Mouse (Mus musculus): ENCODE data around the gene Nr2f6.

Gene Nr2f6

GRCm38 (mm10) chr8:71391696-71392095 is 9.9 kb upstream of the Nr2f6 start:
- no peak for DNase-seq (ENCODE audit: low read depth, low spot score)

DNA sequence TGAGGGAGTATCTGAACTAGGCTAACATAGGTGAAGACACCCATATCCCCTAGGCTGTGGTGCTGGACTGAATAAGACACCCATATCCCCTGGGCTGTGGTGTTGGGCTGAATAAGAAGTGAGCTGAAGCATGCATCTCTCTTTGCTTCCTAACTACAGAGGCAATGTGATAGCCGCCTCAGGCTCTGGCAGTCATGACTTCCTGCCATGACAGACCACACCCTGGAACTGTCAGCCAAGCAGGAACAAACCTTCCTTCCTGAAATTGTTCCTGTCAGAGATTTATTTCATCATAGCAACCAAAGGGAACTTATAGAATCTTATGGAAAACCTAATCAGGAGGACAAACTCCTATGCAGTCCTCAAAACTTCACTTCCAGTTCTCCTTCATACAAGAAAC is 6.5 kb upstream of the Nr2f6 start:
- DNase-seq (ENCODE audit: low read depth, low spot score) = no peak

GRCm38 (mm10) chr8:71385212-71385835 is 3.6 kb upstream of the Nr2f6 start:
- peak; percentile 95 for DNase-seq (ENCODE audit: low read depth, low spot score)

DNA sequence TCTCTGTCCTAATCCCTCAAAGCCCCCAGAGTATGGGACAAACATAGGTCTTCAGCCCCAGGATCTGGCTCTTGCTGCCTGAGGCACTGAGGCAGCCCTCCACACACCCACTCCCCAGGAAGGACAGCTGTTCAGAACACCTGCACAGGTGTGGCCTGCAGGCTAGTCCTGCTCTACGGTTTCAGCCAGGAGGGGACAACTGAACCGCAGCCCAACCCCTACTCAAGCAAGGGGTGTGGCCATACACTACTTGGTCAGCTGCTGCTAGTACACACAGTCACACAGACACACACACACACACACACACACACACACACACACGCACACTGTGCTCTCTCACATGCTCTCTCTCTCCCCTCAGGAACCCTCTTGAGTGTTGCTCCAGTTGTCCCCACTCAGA is 2.1 kb upstream of the Nr2f6 start:
- DNase-seq (ENCODE audit: low read depth, low spot score) = no peak

DNA sequence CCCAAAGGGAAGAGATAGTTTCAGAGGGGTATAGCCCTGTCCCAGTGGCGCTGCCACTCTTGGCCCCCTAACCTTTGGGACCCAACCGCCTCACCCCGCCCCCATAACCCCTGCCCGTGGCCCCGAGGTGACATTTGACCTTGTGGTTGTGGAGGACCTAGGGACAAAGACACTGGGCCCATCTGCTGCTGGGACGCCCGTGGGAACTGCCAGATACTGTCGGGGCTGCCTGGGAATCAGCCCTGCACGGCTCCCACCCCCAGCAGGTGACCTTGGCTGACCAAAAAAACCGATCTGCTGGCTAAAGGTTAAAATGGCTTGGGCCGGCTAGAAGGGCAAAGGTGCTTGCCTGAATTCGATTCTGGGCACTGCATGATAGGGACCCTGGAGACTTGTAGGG is 1.6 kb upstream of the Nr2f6 start:
- DNase-seq (ENCODE audit: low read depth, low spot score) = no peak

DNA sequence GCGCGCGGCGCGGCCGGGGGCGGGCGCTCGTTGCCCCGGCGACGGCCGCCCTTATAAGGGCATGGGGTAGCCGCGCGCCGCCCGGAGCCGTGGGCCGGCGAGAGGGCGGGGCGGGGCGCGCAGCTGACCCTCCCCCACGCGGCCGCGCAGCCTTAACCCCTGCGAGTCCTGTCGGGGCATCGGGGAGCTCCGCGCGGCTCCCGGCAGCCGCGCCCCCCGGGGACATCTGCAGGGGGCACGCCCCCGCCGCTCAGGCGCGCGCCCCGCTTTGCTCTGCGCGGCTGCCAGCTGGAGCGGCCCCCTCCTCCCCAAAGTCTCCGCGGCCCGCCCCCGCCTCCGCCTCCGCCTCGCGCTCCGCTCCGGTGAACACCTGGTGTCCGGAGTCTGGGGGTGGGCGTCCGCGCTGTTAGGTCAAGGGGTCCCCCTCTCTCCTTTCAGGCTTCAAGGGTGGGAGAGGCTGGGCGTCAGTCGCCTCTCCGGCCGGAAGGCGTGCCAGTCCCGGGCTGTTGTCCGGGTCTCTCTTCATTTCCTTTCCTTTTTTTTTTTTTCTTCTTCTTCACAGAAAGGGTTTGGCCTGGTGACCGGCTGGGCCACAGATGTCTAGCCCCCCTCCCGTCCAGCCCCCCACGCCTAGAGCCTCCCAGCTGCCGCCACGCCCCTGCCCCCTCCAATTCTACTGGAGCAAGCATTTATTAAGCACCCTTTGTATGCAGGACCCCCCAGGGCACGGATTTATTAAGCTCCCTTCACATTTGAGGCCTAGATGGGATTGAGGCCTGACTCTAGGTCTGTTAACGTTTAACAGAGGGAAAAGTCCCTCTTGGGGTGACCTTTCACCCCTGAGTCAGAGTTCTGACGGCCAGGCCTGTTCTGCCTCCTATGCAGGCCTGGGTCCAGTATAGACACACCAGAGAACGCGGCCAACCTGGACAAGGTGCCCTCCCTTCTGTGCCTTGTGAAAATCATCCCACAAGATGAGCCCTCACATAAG is 506 bp upstream of the Nr2f6 start:
- peak; percentile 83 for DNase-seq (ENCODE audit: low read depth, low spot score)

DNA sequence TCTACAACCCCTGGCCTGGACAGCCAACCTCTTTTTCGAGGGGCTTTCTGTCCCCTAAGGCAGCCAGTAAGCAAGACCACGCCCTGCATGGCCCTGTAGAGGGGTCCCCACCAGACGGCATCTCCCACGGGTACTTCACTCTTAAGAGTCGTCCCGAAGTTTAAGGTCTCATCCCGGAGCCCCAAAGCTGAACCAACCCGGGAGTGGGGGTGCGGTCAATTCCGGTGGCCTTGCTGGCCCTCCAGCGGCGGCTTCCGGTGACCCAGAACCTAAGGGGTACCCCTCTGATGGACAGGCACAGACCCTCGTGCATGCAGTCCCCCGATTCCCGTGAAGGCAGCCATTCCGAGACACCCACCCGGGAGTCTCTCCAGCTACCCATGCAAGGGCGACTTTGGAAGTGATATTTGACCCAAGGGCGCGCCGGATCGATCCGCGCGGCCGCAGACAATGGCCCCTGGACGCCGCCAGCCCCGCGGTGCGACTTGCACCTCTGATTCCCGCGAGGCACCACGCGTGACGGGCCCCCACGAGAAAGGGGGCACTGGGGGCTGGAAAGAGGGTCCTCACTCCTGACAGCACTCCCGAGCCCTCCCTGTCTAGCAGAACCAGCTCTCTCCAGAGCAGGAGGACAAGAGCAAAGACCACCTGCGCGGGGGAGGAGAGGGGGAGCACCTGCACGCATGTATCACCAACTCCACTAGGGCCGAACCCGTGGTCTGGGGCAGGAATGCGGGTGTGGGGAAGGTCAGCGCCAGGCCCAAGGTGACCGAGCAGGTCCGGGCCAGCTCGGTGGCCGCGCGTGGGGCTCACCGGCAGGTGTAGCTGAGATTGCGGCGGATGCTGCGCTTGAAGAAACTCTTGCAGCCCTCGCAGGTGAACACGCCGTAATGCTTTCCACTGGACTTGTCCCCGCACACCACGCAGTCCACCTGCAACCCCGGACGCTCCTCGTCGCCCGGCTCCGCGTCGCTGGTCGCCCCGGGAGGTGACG is 1.3 kb downstream of the Nr2f6 start:
- DNase-seq (ENCODE audit: low read depth, low spot score) = no peak

DNA sequence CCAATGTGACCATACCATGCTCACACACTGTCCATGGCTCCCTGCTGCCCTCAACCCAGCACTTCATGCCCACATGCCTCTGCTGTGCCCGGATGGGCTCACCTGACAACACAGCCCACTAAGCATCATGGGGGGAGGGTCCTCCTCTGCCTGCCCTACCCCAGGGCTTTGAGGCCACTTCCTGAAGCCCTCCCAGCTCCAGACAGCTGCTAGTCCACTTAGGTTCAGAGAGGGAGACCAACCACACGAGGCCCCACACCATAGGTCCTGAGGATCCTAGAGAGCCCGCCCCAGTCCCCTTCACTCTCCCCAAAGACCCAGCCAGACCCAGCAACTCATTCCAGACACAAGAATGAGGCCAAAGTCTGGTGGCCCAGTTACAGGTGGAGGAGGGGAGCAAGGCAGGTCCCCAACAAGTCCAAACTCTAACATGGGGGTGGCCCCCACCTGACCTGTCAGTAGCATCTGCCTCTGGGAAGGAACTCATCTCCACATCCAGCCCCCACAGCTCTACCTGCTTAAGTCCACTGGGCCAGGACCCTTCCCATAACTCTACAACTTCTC is 2.2 kb downstream of the Nr2f6 start:
- no peak for DNase-seq (ENCODE audit: low read depth, low spot score)

DNA sequence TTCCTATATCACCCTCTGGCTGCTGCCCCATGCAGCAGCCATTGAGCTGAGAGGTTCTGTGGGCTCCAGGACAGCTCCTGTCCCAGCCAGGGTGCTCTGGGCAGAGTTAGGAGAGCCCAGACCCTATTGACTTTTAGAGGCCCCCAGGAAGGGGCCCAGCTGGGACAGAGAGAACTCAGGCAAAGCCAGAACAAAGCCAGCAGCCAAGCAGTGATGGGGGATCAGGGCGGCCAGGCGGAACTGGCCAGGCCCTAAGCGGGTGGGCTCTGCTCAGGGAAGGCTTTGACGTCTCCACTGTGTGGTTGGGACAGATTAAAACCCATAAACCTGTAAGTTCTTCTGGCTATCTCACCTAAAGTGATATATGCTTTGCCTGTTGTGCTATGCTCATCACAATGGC is 2.8 kb downstream of the Nr2f6 start:
- no peak for DNase-seq (ENCODE audit: low read depth, low spot score)

DNA sequence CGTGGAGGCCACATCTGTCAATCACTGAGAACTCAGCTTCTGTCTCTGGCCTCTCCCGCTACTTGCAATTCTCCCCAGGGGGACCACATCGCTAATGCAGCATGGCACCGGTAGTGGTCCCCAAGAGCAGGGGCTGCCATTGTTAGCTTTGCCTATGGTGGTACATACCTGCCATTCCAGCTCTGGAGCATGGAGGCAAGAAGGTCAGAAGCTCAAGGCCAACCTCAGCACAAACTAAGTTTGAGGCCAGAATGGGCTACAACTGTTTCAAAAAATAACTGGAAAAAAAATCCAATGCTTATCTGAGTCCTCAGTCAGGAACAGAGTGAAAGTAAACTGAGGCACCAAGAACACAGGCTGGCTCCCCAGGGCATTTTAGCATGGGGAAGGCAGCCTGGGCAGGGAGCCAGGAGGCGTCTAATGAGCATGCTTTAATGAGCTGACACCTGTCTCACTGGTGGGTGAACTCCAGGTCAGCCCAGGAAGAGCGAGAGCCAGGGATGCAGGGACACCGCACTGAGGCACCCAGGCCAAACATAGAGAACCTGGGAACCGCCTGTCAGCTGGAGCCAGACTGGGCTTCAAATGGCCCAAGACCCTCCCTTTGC is 5.2 kb downstream of the Nr2f6 start:
- DNase-seq (ENCODE audit: low read depth, low spot score) = no peak

- peak; percentile 97 for DNase-seq (ENCODE audit: low read depth, low spot score)
Measured at GRCm38 (mm10) chr8:71375581-71376422, 6.0 kb downstream of the Nr2f6 start.

- DNase-seq (ENCODE audit: low read depth, low spot score) = peak; percentile 81
Measured at GRCm38 (mm10) chr8:71374616-71375206, 7.0 kb downstream of the Nr2f6 start.

- no peak for DNase-seq (ENCODE audit: low read depth, low spot score)
Measured at GRCm38 (mm10) chr8:71373000-71373399, 8.8 kb downstream of the Nr2f6 start.

- DNase-seq (ENCODE audit: low read depth, low spot score) = no peak
Measured at GRCm38 (mm10) chr8:71372427-71372826, 9.3 kb downstream of the Nr2f6 start.

DNA sequence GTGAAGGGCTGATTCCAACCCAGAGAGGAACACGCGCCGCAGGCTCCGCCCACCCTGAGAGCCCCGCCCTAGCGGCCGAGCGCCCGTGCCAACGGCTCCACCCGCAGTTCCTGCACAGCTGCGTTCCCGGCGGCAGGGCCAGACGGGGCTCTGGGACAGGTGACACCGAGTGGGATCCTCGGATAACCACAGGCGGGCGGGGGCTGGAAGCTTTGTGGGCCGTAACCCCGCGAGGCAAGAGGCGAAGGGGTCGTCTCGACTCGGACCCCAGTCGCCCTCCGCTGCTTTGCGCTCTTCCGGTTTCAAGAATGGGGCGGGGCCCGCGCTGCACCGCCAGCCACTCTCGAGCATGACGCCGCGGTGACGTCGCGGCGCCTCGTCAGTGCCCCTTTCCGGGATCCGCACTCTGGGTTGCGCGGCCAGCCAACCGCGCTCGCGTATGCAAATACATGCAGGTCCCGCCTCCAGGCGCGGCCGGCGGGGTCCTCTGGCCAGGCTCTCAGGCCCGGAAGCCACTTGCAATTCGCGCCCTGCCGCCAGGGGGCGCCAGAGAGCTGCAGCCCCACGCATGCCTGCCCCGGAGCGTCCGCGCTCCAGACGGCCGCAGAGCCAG is 10.4 kb downstream of the Nr2f6 start, which contains the start of gene Ocel1:
TSS of gene Ocel1 (plus strand) at position 63 of the 613 bp plus-strand sequence.
- DNase-seq (ENCODE audit: low read depth, low spot score) = peak; percentile 98

- peak; percentile 46 for DNase-seq (ENCODE audit: low read depth, low spot score)
Measured at GRCm38 (mm10) chr8:71370711-71371235, 11.0 kb downstream of the Nr2f6 start.

- DNase-seq (ENCODE audit: low read depth, low spot score) = no peak
Measured at GRCm38 (mm10) chr8:71369040-71369718, 12.6 kb downstream of the Nr2f6 start.

DNA sequence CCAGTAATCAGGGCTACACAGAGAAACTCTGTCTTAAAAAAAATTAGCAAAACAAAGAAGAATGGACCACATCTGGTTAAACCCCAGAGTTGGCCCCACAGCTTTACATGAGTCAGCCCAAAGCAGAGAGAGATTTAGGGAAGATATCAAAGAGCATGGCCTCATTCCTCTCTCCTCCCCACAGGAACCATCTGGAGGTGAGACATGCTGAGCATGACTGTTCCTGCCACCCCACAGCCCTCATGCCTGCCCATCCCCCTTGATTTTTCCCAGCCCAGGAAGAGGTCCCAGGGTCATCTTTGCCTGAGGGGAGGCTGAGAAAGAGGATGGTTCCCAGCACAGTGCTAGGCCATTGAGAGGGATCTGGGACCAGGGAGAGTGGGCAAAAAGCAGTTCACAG is 13.4 kb downstream of the Nr2f6 start:
- peak; percentile 39 for DNase-seq (ENCODE audit: low read depth, low spot score)
